Mouse (Mus musculus): Measurements from ENCODE around the gene Cd302.

DNA sequence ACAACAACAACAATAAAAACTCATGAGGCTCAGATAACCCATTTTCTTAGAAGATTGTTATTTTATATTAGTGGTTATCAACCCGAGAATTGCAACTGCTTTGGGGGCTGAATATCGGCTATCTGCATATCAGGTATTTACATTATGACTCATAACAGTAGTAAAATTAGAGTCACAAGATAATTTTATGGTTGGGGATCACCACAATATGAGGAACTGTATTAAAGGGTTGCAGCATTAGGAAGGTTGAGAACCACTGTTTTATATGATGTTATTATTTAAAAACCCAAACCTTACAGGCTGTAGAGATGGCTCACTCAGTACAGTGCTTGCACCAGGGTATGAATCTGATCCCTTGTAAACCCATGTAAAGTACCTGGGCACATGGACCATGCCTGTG, 15.0 kb upstream of the Cd302 start:
- TF ChIP-seq CTCF (IDR thresholded peaks at IDR 0.05) = no peak
- no peak for TF ChIP-seq EP300 (IDR thresholded peaks at IDR 0.05)
